Mouse (Mus musculus): ENCODE measurements around the gene Arrdc5. TPM values are rescaled to one million over a fixed set of nuclear protein-coding genes. Genes with fewer than 3 reads are reported as not detected.

Arrdc5 gene
- polyA plus RNA-seq, 1 experiment from 2014 or later: not detected

- Histone ChIP-seq H3K4me3 (replicated peaks; ENCODE audit: low read length) (no peak overlapping the region), H3K27ac (ENCODE audit: low read length) (no peak overlapping the region), H3K9ac (replicated peaks; ENCODE audit: low read depth, low read length) (no peak overlapping the region), H3K36me3 (ENCODE audit: control insufficient read depth, insufficient read depth) (no peaks in the 10 kb centered on the region), H3K4me2 (ENCODE audit: low read length) (no peak overlapping the region), H3K9me3 (ENCODE audit: control insufficient read depth, low read length) (no peaks in the 10 kb centered on the region), H3K27me3 (replicated peaks; ENCODE audit: control insufficient read depth, insufficient read depth, low read length) (no peaks in the 10 kb centered on the region), H3K4me1 (replicated peaks; ENCODE audit: control insufficient read depth, insufficient read depth, low read length) (peaks cover 39% of the 10 kb centered on the region)
- no peak for ATAC-seq
Measured at GRCm38 (mm10) chr17:56331256-56331655, 31.2 kb upstream of the Arrdc5 start.

GRCm38 (mm10) chr17:56330345-56330744 is 30.3 kb upstream of the Arrdc5 start:
- 76% methylated on average over 3 of the region's 3 CpGs for WGBS
- peaks cover 39% of the 10 kb centered on the region for H3K4me1 ChIP-seq (replicated peaks; ENCODE audit: control insufficient read depth, insufficient read depth, low read length)
- no peak overlapping the region for H3K4me2 ChIP-seq (ENCODE audit: low read length)
- H3K9me3 ChIP-seq (ENCODE audit: control insufficient read depth, low read length): no peaks in the 10 kb centered on the region
- no peak for ATAC-seq
- no peaks in the 10 kb centered on the region for H3K27me3 ChIP-seq (replicated peaks; ENCODE audit: control insufficient read depth, insufficient read depth, low read length)
- no peaks in the 10 kb centered on the region for H3K36me3 ChIP-seq (ENCODE audit: control insufficient read depth, insufficient read depth)
- no peak overlapping the region for H3K4me3 ChIP-seq (replicated peaks; ENCODE audit: low read length)
- no peak overlapping the region for H3K9ac ChIP-seq (replicated peaks; ENCODE audit: low read depth, low read length)
- no peak overlapping the region for H3K27ac ChIP-seq (ENCODE audit: low read length)

- no peak overlapping the region for H3K4me3 ChIP-seq (replicated peaks; ENCODE audit: low read length)
- no peak overlapping the region for H3K4me2 ChIP-seq (ENCODE audit: low read length)
- peaks cover 41% of the 10 kb centered on the region for H3K4me1 ChIP-seq (replicated peaks; ENCODE audit: control insufficient read depth, insufficient read depth, low read length)
- no peaks in the 10 kb centered on the region for H3K27me3 ChIP-seq (replicated peaks; ENCODE audit: control insufficient read depth, insufficient read depth, low read length)
- no peaks in the 10 kb centered on the region for H3K9me3 ChIP-seq (ENCODE audit: control insufficient read depth, low read length)
- no peaks in the 10 kb centered on the region for H3K36me3 ChIP-seq (ENCODE audit: control insufficient read depth, insufficient read depth)
- no peak for ATAC-seq
- no peak overlapping the region for H3K27ac ChIP-seq (ENCODE audit: low read length)
- H3K9ac ChIP-seq (replicated peaks; ENCODE audit: low read depth, low read length): no peak overlapping the region
Measured at GRCm38 (mm10) chr17:56329267-56329666, 29.2 kb upstream of the Arrdc5 start.

GRCm38 (mm10) chr17:56326153-56327147 is 26.4 kb upstream of the Arrdc5 start:
- WGBS: under 1% methylated on average over 67 of the region's 67 CpGs
- H3K27me3 ChIP-seq (replicated peaks; ENCODE audit: control insufficient read depth, insufficient read depth, low read length): no peaks in the 10 kb centered on the region
- peak overlapping the region; percentile 95 for H3K27ac ChIP-seq (ENCODE audit: low read length)
- no peaks in the 10 kb centered on the region for H3K9me3 ChIP-seq (ENCODE audit: control insufficient read depth, low read length)
- peak overlapping the region; percentile 85 for H3K4me2 ChIP-seq (ENCODE audit: low read length)
- peak overlapping the region; percentile 91 for H3K4me3 ChIP-seq (replicated peaks; ENCODE audit: low read length)
- ATAC-seq: peak; percentile 39
- no peaks in the 10 kb centered on the region for H3K36me3 ChIP-seq (ENCODE audit: control insufficient read depth, insufficient read depth)
- peak overlapping the region; percentile 96 for H3K9ac ChIP-seq (replicated peaks; ENCODE audit: low read depth, low read length)
- peaks cover 37% of the 10 kb centered on the region for H3K4me1 ChIP-seq (replicated peaks; ENCODE audit: control insufficient read depth, insufficient read depth, low read length)

- H3K9me3 ChIP-seq (ENCODE audit: control insufficient read depth, low read length): no peaks in the 10 kb centered on the region
- no peaks in the 10 kb centered on the region for H3K27me3 ChIP-seq (replicated peaks; ENCODE audit: control insufficient read depth, insufficient read depth, low read length)
- H3K4me2 ChIP-seq (ENCODE audit: low read length): peak within 1 kb of the TSS; percentile 85
- no peaks in the 10 kb centered on the region for H3K36me3 ChIP-seq (ENCODE audit: control insufficient read depth, insufficient read depth)
- H3K4me3 ChIP-seq (replicated peaks; ENCODE audit: low read length): peak within 1 kb of the TSS; percentile 91
- peak; percentile 100 for ATAC-seq
- peaks cover 31% of the 10 kb centered on the region for H3K4me1 ChIP-seq (replicated peaks; ENCODE audit: control insufficient read depth, insufficient read depth, low read length)
- H3K9ac ChIP-seq (replicated peaks; ENCODE audit: low read depth, low read length): peak within 1 kb of the TSS; percentile 96
- H3K27ac ChIP-seq (ENCODE audit: low read length): peak within 1 kb of the TSS; percentile 95
- whole genome bisulfite sequencing: under 1% methylated on average over 55 of the region's 57 CpGs
Measured at GRCm38 (mm10) chr17:56325450-56326152, 25.5 kb upstream of the Arrdc5 start, which contains the start of gene Kdm4b. Gene Kdm4b (plus strand): TSS chr17:56326062.

GRCm38 (mm10) chr17:56324419-56324818 is 24.3 kb upstream of the Arrdc5 start:
- H3K27ac ChIP-seq (ENCODE audit: low read length): no peak overlapping the region
- H3K9ac ChIP-seq (replicated peaks; ENCODE audit: low read depth, low read length): no peak overlapping the region
- no peak for ATAC-seq
- whole genome bisulfite sequencing: 61% methylated on average over 3 of the region's 3 CpGs
- H3K9me3 ChIP-seq (ENCODE audit: control insufficient read depth, low read length): no peaks in the 10 kb centered on the region
- no peak overlapping the region for H3K4me3 ChIP-seq (replicated peaks; ENCODE audit: low read length)
- H3K4me1 ChIP-seq (replicated peaks; ENCODE audit: control insufficient read depth, insufficient read depth, low read length): peaks cover 22% of the 10 kb centered on the region
- no peaks in the 10 kb centered on the region for H3K27me3 ChIP-seq (replicated peaks; ENCODE audit: control insufficient read depth, insufficient read depth, low read length)
- no peaks in the 10 kb centered on the region for H3K36me3 ChIP-seq (ENCODE audit: control insufficient read depth, insufficient read depth)
- no peak overlapping the region for H3K4me2 ChIP-seq (ENCODE audit: low read length)

GRCm38 (mm10) chr17:56309191-56309945 is 9.3 kb upstream of the Arrdc5 start:
- H3K27ac ChIP-seq (ENCODE audit: low read length): no peak overlapping the region
- no peaks in the 10 kb centered on the region for H3K9me3 ChIP-seq (ENCODE audit: control insufficient read depth, low read length)
- peaks cover 18% of the 10 kb centered on the region for H3K4me1 ChIP-seq (replicated peaks; ENCODE audit: control insufficient read depth, insufficient read depth, low read length)
- no peak overlapping the region for H3K9ac ChIP-seq (replicated peaks; ENCODE audit: low read depth, low read length)
- ATAC-seq: no peak
- no peak overlapping the region for H3K4me2 ChIP-seq (ENCODE audit: low read length)
- H3K4me3 ChIP-seq (replicated peaks; ENCODE audit: low read length): no peak overlapping the region
- 86% methylated on average over 15 of the region's 15 CpGs for WGBS
- H3K36me3 ChIP-seq (ENCODE audit: control insufficient read depth, insufficient read depth): no peaks in the 10 kb centered on the region
- no peaks in the 10 kb centered on the region for H3K27me3 ChIP-seq (replicated peaks; ENCODE audit: control insufficient read depth, insufficient read depth, low read length)

- H3K4me3 ChIP-seq (replicated peaks; ENCODE audit: low read length): no peak overlapping the region
- no peak overlapping the region for H3K4me2 ChIP-seq (ENCODE audit: low read length)
- 83% methylated on average over 6 of the region's 6 CpGs for WGBS
- H3K4me1 ChIP-seq (replicated peaks; ENCODE audit: control insufficient read depth, insufficient read depth, low read length): peaks cover 25% of the 10 kb centered on the region
- no peak overlapping the region for H3K27ac ChIP-seq (ENCODE audit: low read length)
- no peaks in the 10 kb centered on the region for H3K9me3 ChIP-seq (ENCODE audit: control insufficient read depth, low read length)
- H3K9ac ChIP-seq (replicated peaks; ENCODE audit: low read depth, low read length): no peak overlapping the region; the same call in 1 of the 2 replicates
- H3K36me3 ChIP-seq (ENCODE audit: control insufficient read depth, insufficient read depth): no peaks in the 10 kb centered on the region
- ATAC-seq: no peak
- no peaks in the 10 kb centered on the region for H3K27me3 ChIP-seq (replicated peaks; ENCODE audit: control insufficient read depth, insufficient read depth, low read length)
Measured at GRCm38 (mm10) chr17:56308088-56308487, 8.0 kb upstream of the Arrdc5 start.

- Histone ChIP-seq H3K27ac (ENCODE audit: low read length) (no peak overlapping the region), H3K27me3 (replicated peaks; ENCODE audit: control insufficient read depth, insufficient read depth, low read length) (no peaks in the 10 kb centered on the region), H3K36me3 (ENCODE audit: control insufficient read depth, insufficient read depth) (no peaks in the 10 kb centered on the region), H3K9me3 (ENCODE audit: control insufficient read depth, low read length) (no peaks in the 10 kb centered on the region), H3K4me3 (replicated peaks; ENCODE audit: low read length) (no peak overlapping the region), H3K9ac (replicated peaks; ENCODE audit: low read depth, low read length) (0 out of 2 replicates have a peak overlapping the region, but pooled peaks have one; percentile 11), H3K4me2 (ENCODE audit: low read length) (peak overlapping the region; percentile 16), H3K4me1 (replicated peaks; ENCODE audit: control insufficient read depth, insufficient read depth, low read length) (peaks cover 26% of the 10 kb centered on the region)
- no peak for ATAC-seq
- 50% methylated on average over 8 of the region's 8 CpGs for WGBS
Measured at GRCm38 (mm10) chr17:56305826-56306225, 5.7 kb upstream of the Arrdc5 start.
